Mouse (Mus musculus): ENCODE measurements around the gene Gtf2a1l. TPM values are rescaled to one million over a fixed set of nuclear protein-coding genes. Genes with fewer than 3 reads are reported as not detected.

Gtf2a1l gene
- polyA plus RNA-seq, 1 experiment from 2014 or later = not detected

GRCm38 (mm10) chr17:88752827-88753471, 84.5 kb downstream of the Gtf2a1l start:
- Histone ChIP-seq H3K4me3 (ENCODE audit: control insufficient read depth in 1 of 2, insufficient read depth in 1 of 2, low read depth in 1 of 2, low read length in 2 of 2) (peak overlapping the region; percentile 9 to 21; a peak in 3 of 4 replicates), H3K9ac (ENCODE audit: low read length) (no peak overlapping the region), H3K9me3 (ENCODE audit: control insufficient read depth, low read length) (no peaks in the 10 kb centered on the region), H3K36me3 (ENCODE audit: control insufficient read depth, insufficient read depth, low read length) (no peaks in the 10 kb centered on the region), H3K27me3 (ENCODE audit: control insufficient read depth, insufficient read depth, low read length) (no peaks in the 10 kb centered on the region), H3K4me2 (ENCODE audit: low read length) (peak overlapping the region; percentile 58), H3K4me1 (ENCODE audit: control insufficient read depth in 2 of 2, insufficient read depth in 2 of 2, low read length in 2 of 2) (peaks cover 1 to 6% of the 10 kb centered on the region in 2 experiments; a peak in 1 of 4 replicates), H3K27ac (replicated peaks in 1 of 2; ENCODE audit: control insufficient read depth in 1 of 2, insufficient read depth in 1 of 2, low read depth in 2 of 2, low read length in 2 of 2) (no peak overlapping the region)
- ATAC-seq (ENCODE audit: insufficient number of reproducible peaks, insufficient read depth, low FRiP score, low read depth) = no peak
- 7% methylated on average over 17 of the region's 17 CpGs for WGBS

GRCm38 (mm10) chr17:88753472-88753857, 85.0 kb downstream of the Gtf2a1l start:
- no peak overlapping the region for H3K9ac ChIP-seq (ENCODE audit: low read length)
- peaks cover 5 to 7% of the 10 kb centered on the region in 2 experiments; a peak in 1 of 4 replicates for H3K4me1 ChIP-seq (ENCODE audit: control insufficient read depth in 2 of 2, insufficient read depth in 2 of 2, low read length in 2 of 2)
- H3K4me2 ChIP-seq (ENCODE audit: low read length) = peak overlapping the region; percentile 58
- no peaks in the 10 kb centered on the region for H3K27me3 ChIP-seq (ENCODE audit: control insufficient read depth, insufficient read depth, low read length)
- H3K36me3 ChIP-seq (ENCODE audit: control insufficient read depth, insufficient read depth, low read length) = no peaks in the 10 kb centered on the region
- H3K9me3 ChIP-seq (ENCODE audit: control insufficient read depth, low read length) = no peaks in the 10 kb centered on the region
- no peak overlapping the region for H3K27ac ChIP-seq (replicated peaks in 1 of 2; ENCODE audit: control insufficient read depth in 1 of 2, insufficient read depth in 1 of 2, low read depth in 2 of 2, low read length in 2 of 2)
- 48% methylated on average over 12 of the region's 12 CpGs for WGBS
- H3K4me3 ChIP-seq (ENCODE audit: control insufficient read depth in 1 of 2, insufficient read depth in 1 of 2, low read depth in 1 of 2, low read length in 2 of 2) = peak overlapping the region; percentile 9 to 21
- no peak for ATAC-seq (ENCODE audit: insufficient number of reproducible peaks, insufficient read depth, low FRiP score, low read depth)

GRCm38 (mm10) chr17:88755776-88756175, 87.3 kb downstream of the Gtf2a1l start:
- Histone ChIP-seq H3K27me3 (ENCODE audit: control insufficient read depth, insufficient read depth, low read length) (no peaks in the 10 kb centered on the region), H3K4me3 (ENCODE audit: control insufficient read depth in 1 of 2, insufficient read depth in 1 of 2, low read depth in 1 of 2, low read length in 2 of 2) (no peak overlapping the region), H3K4me2 (ENCODE audit: low read length) (no peak overlapping the region), H3K9ac (ENCODE audit: low read length) (no peak overlapping the region), H3K4me1 (ENCODE audit: control insufficient read depth in 2 of 2, insufficient read depth in 2 of 2, low read length in 2 of 2) (peaks cover 5 to 7% of the 10 kb centered on the region in 2 experiments; a peak in 1 of 4 replicates), H3K36me3 (ENCODE audit: control insufficient read depth, insufficient read depth, low read length) (no peaks in the 10 kb centered on the region), H3K9me3 (ENCODE audit: control insufficient read depth, low read length) (no peaks in the 10 kb centered on the region), H3K27ac (replicated peaks in 1 of 2; ENCODE audit: control insufficient read depth in 1 of 2, insufficient read depth in 1 of 2, low read depth in 2 of 2, low read length in 2 of 2) (no peak overlapping the region)
- no peak for ATAC-seq (ENCODE audit: insufficient number of reproducible peaks, insufficient read depth, low FRiP score, low read depth)
- WGBS = 67% methylated on average over 6 of the region's 6 CpGs

GRCm38 (mm10) chr17:88758003-88758437, 89.6 kb downstream of the Gtf2a1l start:
- H3K36me3 ChIP-seq (ENCODE audit: control insufficient read depth, insufficient read depth, low read length) = no peaks in the 10 kb centered on the region
- 10% methylated on average over 9 of the region's 9 CpGs for WGBS
- ATAC-seq (ENCODE audit: insufficient number of reproducible peaks, insufficient read depth, low FRiP score, low read depth) = no peak
- H3K9me3 ChIP-seq (ENCODE audit: control insufficient read depth, low read length) = no peaks in the 10 kb centered on the region
- H3K9ac ChIP-seq (ENCODE audit: low read length) = no peak overlapping the region
- H3K4me3 ChIP-seq (ENCODE audit: control insufficient read depth in 1 of 2, insufficient read depth in 1 of 2, low read depth in 1 of 2, low read length in 2 of 2) = no peak overlapping the region
- H3K27me3 ChIP-seq (ENCODE audit: control insufficient read depth, insufficient read depth, low read length) = no peaks in the 10 kb centered on the region
- H3K4me2 ChIP-seq (ENCODE audit: low read length) = peak overlapping the region; percentile 1; the same call in 1 of the 2 replicates
- peaks cover 5% of the 10 kb centered on the region in 2 experiments; a peak in 1 of 4 replicates for H3K4me1 ChIP-seq (ENCODE audit: control insufficient read depth in 2 of 2, insufficient read depth in 2 of 2, low read length in 2 of 2)
- no peak overlapping the region for H3K27ac ChIP-seq (replicated peaks in 1 of 2; ENCODE audit: control insufficient read depth in 1 of 2, insufficient read depth in 1 of 2, low read depth in 2 of 2, low read length in 2 of 2)

- Histone ChIP-seq H3K4me3 (ENCODE audit: control insufficient read depth in 1 of 2, insufficient read depth in 1 of 2, low read depth in 1 of 2, low read length in 2 of 2) (no peak overlapping the region), H3K27me3 (ENCODE audit: control insufficient read depth, insufficient read depth, low read length) (no peaks in the 10 kb centered on the region), H3K36me3 (ENCODE audit: control insufficient read depth, insufficient read depth, low read length) (no peaks in the 10 kb centered on the region), H3K4me1 (ENCODE audit: control insufficient read depth in 2 of 2, insufficient read depth in 2 of 2, low read length in 2 of 2) (no peaks in the 10 kb centered on the region), H3K9ac (ENCODE audit: low read length) (no peak overlapping the region), H3K9me3 (ENCODE audit: control insufficient read depth, low read length) (no peaks in the 10 kb centered on the region), H3K27ac (replicated peaks in 1 of 2; ENCODE audit: control insufficient read depth in 1 of 2, insufficient read depth in 1 of 2, low read depth in 2 of 2, low read length in 2 of 2) (no peak overlapping the region), H3K4me2 (ENCODE audit: low read length) (no peak overlapping the region)
- WGBS = 46% methylated on average over 5 of the region's 5 CpGs
- no peak for ATAC-seq (ENCODE audit: insufficient number of reproducible peaks, insufficient read depth, low FRiP score, low read depth)
Observed at GRCm38 (mm10) chr17:88763396-88764135, 95.1 kb downstream of the Gtf2a1l start.

GRCm38 (mm10) chr17:88764136-88764485, 95.7 kb downstream of the Gtf2a1l start:
- no peak overlapping the region for H3K9ac ChIP-seq (ENCODE audit: low read length)
- H3K9me3 ChIP-seq (ENCODE audit: control insufficient read depth, low read length) = no peaks in the 10 kb centered on the region
- no peak overlapping the region for H3K27ac ChIP-seq (replicated peaks in 1 of 2; ENCODE audit: control insufficient read depth in 1 of 2, insufficient read depth in 1 of 2, low read depth in 2 of 2, low read length in 2 of 2)
- no peaks in the 10 kb centered on the region for H3K4me1 ChIP-seq (ENCODE audit: control insufficient read depth in 2 of 2, insufficient read depth in 2 of 2, low read length in 2 of 2)
- ATAC-seq (ENCODE audit: insufficient number of reproducible peaks, insufficient read depth, low FRiP score, low read depth) = no peak
- H3K36me3 ChIP-seq (ENCODE audit: control insufficient read depth, insufficient read depth, low read length) = no peaks in the 10 kb centered on the region
- no peak overlapping the region for H3K4me3 ChIP-seq (ENCODE audit: control insufficient read depth in 1 of 2, insufficient read depth in 1 of 2, low read depth in 1 of 2, low read length in 2 of 2)
- no peaks in the 10 kb centered on the region for H3K27me3 ChIP-seq (ENCODE audit: control insufficient read depth, insufficient read depth, low read length)
- 71% methylated on average over 3 of the region's 3 CpGs for WGBS
- H3K4me2 ChIP-seq (ENCODE audit: low read length) = no peak overlapping the region
